Mouse (Mus musculus) midbrain, embryonic 16.5 days (tissue): ENCODE measurements at regions not wholly inside any gene's neighbourhood (a gene's known extent, or its start where the extent isn't known, plus 50 kb on each side); places are given as distances from the start of the nearest gene placed in this dataset.

ENCODE experiments used
- ATAC-seq: fragments of 200-750 bp; cut with Nextera tagmentation; 2 replicates; pipeline ENCODE4 v1.8.0; 2017; ENCODE audit warnings: moderate TSS enrichment
- H3K27ac ChIP-seq: fragments of 300-500 bp; sonication (generic); 2 replicates; pipeline ENCODE4 v1.5.1; 2014; ENCODE audit warnings: mild to moderate bottlenecking, low read length, mixed read lengths
- H3K27me3 ChIP-seq: fragments of 300-500 bp; sonication (generic); 2 replicates; pipeline ENCODE4 v1.6.1; 2014; ENCODE audit warnings: low read depth, low read length, mixed read lengths; ENCODE audit not compliant: control insufficient read depth, insufficient read depth
- H3K36me3 ChIP-seq: fragments of 300-500 bp; sonication (generic); 2 replicates; pipeline ENCODE4 v1.6.1; 2014; ENCODE audit warnings: mild to moderate bottlenecking, low read length, moderate library complexity, mixed read lengths; ENCODE audit not compliant: control insufficient read depth, insufficient read depth
- H3K4me1 ChIP-seq: fragments of 300-500 bp; sonication (generic); 2 replicates; pipeline ENCODE4 v1.6.1; 2014; ENCODE audit warnings: mild to moderate bottlenecking, low read length, mixed read lengths; ENCODE audit not compliant: control insufficient read depth, insufficient read depth
- H3K4me2 ChIP-seq: fragments of 300-500 bp; sonication (generic); 2 replicates; pipeline ENCODE4 v1.6.1; 2014; ENCODE audit warnings: mild to moderate bottlenecking, low read length, mixed read lengths
- H3K4me3 ChIP-seq: fragments of 300-500 bp; sonication (generic); 2 replicates; pipeline ENCODE4 v1.5.1; 2014; ENCODE audit warnings: low read depth, mild to moderate bottlenecking, low read length, moderate library complexity, mixed read lengths
- H3K9ac ChIP-seq: fragments of 300-500 bp; sonication (generic); 2 replicates; pipeline ENCODE4 v1.6.1; 2014; ENCODE audit warnings: low read depth, low read length, mixed read lengths
- H3K9me3 ChIP-seq: fragments of 300-500 bp; sonication (generic); replicated peaks from 2 replicates; pipeline ENCODE4 v1.6.1; 2014; ENCODE audit warnings: mild to moderate bottlenecking, low read length, mixed read lengths; ENCODE audit not compliant: control insufficient read depth, poor library complexity, severe bottlenecking
- WGBS: fragments of 180-500 bp; shearing (Covaris S2); extraction: QIAGEN DNeasy Blood & Tissue Kit; methylation state at CpG from one replicate; pipeline ENCODE4 v1.1.7; 2014; 5-methylcytosine and 5-hydroxymethylcytosine counted together

DNA sequence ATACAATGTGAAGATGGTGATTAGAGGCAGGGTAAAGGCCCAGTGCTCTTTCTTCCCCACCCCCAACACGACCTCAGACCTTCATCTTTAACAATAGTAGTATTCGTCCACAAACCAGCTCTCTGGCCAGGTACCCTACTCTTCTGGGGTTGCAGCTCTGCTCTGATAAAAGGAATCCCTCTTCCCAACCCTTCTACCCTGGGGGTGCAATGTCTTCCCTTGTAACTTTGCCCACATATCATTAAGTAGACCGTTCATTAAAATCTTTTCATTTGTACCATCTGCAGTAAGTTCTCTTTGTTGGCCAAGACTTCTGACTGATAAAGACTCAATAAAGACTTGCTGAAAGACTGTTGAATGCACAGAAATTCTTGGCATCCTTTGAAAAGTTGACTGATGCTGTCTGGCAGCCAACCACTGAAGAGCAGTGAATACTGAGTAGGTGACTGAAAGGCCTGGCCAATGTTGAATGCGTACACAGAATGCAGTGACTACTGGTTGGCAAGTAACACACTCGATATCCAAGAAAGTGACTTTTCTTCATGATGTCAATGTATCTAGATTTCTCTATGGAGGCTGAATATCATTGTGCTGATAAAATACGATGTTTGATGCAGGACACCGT is 547.4 kb upstream of the Sox9 start:
- ATAC-seq: no peak
- H3K9ac ChIP-seq: no peak overlapping the region
- H3K9me3 ChIP-seq: no peaks in the 10 kb centered on the region
- H3K4me1 ChIP-seq: no peaks in the 10 kb centered on the region
- no peak overlapping the region for H3K4me2 ChIP-seq
- 79% methylated on average over 7 of the region's 7 CpGs for WGBS
- H3K27me3 ChIP-seq: no peaks in the 10 kb centered on the region
- H3K4me3 ChIP-seq: no peak overlapping the region
- H3K36me3 ChIP-seq: no peaks in the 10 kb centered on the region
- no peak overlapping the region for H3K27ac ChIP-seq

DNA sequence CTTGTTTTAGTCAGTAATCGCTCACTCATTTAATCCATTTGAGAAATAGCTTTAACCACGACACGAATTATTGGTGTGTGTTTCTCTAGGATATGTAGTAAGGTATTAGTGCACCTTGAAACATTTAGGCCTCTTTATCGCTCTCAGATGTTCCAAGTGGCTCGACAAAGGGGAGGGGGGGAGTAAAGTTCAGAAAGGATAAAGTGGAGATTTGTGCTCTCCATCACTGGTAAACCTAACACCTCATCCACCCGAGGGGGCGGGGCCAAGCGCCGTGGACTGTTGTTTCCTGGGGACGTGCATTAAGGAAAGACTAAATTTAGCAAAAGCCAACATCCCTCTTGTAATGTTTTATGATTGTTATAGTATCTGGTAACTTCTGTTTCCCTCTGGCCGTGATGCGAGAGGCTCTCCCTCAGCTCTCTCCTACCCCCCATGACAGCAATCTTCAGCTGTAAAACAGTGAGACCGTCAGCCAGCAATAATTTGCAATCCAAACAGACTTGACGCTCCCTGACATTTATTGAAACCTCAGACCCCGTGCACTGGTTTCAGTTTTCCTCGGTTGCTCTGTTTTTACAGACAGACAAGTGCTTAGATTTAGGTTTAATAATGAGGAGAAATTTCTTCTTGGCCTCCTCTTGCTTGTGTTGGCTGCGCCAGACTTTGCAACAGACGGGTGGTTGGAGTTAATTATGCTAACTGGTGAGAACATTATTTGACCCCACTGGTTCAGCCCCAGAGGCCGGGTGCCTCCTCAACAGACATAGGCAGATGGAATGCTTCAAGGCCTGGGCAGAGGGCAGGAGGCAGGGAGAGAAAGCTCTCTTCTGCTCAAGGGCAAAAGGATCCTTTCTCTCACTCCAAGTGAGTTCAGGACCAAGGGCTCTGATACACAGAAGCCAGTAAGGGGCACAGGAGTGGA is 542.8 kb upstream of the Sox9 start:
- no peaks in the 10 kb centered on the region for H3K36me3 ChIP-seq
- H3K27me3 ChIP-seq: no peaks in the 10 kb centered on the region
- H3K4me2 ChIP-seq: no peak overlapping the region
- no peak overlapping the region for H3K4me3 ChIP-seq
- no peak overlapping the region for H3K27ac ChIP-seq
- no peak overlapping the region for H3K9ac ChIP-seq
- no peaks in the 10 kb centered on the region for H3K4me1 ChIP-seq
- WGBS: 83% methylated on average over 19 of the region's 19 CpGs
- ATAC-seq: no peak
- H3K9me3 ChIP-seq: no peaks in the 10 kb centered on the region

DNA sequence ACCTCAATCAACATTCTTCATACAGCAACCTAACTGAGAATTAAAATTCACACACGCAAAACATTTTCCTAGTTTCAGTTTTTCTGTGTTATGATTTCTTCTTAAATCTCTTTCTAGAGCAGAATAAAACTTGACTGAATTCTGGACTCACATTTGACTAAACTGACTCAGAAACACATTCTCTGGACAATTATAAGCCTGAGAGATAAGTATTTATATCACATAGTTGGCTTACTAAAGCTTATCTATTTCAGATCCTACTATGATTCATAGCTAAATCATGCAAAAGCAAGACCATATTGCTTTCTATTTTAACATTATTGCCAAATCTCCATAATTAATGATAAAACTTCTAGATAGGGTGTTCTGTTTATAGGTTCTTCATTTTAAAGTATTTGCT is 529.5 kb upstream of the Sox9 start:
- Histone ChIP-seq H3K9ac (no peak overlapping the region), H3K4me1 (no peaks in the 10 kb centered on the region), H3K36me3 (no peaks in the 10 kb centered on the region), H3K4me2 (no peak overlapping the region), H3K9me3 (no peaks in the 10 kb centered on the region), H3K27ac (no peak overlapping the region), H3K4me3 (no peak overlapping the region), H3K27me3 (no peaks in the 10 kb centered on the region)
- ATAC-seq: no peak
- WGBS: 98% methylated on average over 1 of the region's 1 CpGs

DNA sequence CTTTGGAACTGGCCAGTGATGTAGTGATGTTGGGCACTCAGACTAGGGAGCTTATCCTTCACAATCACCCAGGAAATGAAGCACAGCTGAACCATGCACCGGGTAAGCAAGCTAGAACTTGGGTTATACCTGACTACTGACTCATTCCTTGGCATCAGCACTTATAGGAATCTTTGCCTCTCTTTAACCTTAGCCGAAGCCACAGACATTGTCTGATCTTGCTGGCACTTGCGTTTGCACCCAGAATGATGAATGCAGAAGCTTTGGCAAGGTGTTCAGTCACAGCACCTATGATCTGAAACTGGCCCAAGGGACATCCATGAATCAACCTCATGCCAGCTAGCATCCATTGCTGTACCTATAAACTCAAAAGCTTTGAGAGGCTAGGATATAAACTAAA is 529.0 kb upstream of the Sox9 start:
- H3K27me3 ChIP-seq: no peaks in the 10 kb centered on the region
- no peak for ATAC-seq
- no peak overlapping the region for H3K9ac ChIP-seq
- WGBS: 94% methylated on average over 3 of the region's 3 CpGs
- H3K4me3 ChIP-seq: no peak overlapping the region
- no peaks in the 10 kb centered on the region for H3K4me1 ChIP-seq
- no peaks in the 10 kb centered on the region for H3K9me3 ChIP-seq
- no peak overlapping the region for H3K4me2 ChIP-seq
- H3K27ac ChIP-seq: no peak overlapping the region
- no peaks in the 10 kb centered on the region for H3K36me3 ChIP-seq

DNA sequence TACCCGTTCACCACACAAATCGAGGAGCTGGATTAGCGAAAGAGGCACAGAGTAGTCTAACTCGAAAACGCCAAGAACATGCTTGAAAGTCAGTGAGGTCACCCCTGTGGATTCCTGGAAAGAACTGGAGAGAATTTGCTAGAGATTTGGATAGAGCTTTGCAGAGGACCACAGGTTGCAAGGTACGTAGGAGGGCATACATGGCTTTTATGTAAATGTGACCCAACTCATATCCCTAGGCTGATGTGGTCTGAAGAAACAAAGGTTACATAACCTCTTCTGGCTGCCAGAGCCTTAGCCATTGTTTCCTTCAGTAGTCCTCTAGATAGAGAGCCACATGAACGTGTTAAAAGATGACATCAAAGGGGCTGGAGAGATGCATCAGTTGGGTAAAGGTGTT is 525.7 kb upstream of the Sox9 start:
- Histone ChIP-seq H3K9ac (no peak overlapping the region), H3K27ac (no peak overlapping the region), H3K9me3 (no peaks in the 10 kb centered on the region), H3K27me3 (no peaks in the 10 kb centered on the region), H3K36me3 (no peaks in the 10 kb centered on the region), H3K4me1 (no peaks in the 10 kb centered on the region), H3K4me3 (no peak overlapping the region), H3K4me2 (no peak overlapping the region)
- ATAC-seq: no peak
- WGBS: 91% methylated on average over 7 of the region's 7 CpGs

DNA sequence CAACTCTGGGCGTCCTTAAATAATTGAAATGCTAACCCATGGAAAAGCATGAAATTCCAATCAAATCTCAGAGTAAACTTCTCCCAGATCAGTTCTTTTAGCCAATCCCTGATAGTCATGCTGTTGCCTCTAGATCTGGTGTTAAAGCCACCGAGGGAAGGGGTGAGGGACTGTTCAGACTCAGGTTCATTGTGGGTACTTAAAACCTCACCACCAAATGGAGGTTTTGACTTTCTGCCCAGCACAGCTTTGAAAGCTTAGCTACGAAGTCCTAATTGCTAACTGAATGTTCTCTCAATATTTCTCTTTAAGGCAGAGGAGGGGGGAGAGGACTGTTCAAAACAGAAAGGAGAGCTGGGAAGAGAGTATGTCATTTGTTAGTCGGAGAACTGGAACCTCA is 517.9 kb upstream of the Sox9 start:
- Histone ChIP-seq H3K4me2 (no peak overlapping the region), H3K36me3 (no peaks in the 10 kb centered on the region), H3K27me3 (no peaks in the 10 kb centered on the region), H3K4me3 (no peak overlapping the region), H3K9me3 (no peaks in the 10 kb centered on the region), H3K9ac (no peak overlapping the region), H3K4me1 (no peaks in the 10 kb centered on the region), H3K27ac (no peak overlapping the region)
- WGBS: 76% methylated on average over 4 of the region's 4 CpGs
- no peak for ATAC-seq

DNA sequence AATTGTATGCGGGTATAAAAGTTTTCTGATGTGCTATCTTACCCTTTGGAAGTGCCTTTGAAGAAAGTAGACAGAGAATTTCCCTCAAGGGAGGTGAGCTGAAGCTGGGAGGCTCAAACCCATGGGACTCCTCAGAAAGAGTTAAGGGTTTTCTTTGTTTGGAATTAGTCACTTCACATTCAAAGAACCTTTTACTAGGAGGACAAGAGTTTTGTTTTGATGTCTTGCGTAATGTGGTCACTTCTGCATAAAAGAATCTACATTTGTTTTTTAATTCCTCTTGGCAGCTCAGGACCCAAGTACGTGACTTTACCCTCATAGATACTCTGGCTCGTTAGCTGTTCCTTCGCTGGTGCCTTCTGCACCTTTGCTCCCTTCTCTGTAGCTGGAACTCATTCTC is 511.1 kb upstream of the Sox9 start:
- Histone ChIP-seq H3K4me3 (no peak overlapping the region), H3K27me3 (no peaks in the 10 kb centered on the region), H3K9ac (no peak overlapping the region), H3K27ac (no peak overlapping the region), H3K9me3 (no peaks in the 10 kb centered on the region), H3K4me2 (no peak overlapping the region), H3K4me1 (no peaks in the 10 kb centered on the region), H3K36me3 (no peaks in the 10 kb centered on the region)
- WGBS: 82% methylated on average over 5 of the region's 5 CpGs
- ATAC-seq: no peak

DNA sequence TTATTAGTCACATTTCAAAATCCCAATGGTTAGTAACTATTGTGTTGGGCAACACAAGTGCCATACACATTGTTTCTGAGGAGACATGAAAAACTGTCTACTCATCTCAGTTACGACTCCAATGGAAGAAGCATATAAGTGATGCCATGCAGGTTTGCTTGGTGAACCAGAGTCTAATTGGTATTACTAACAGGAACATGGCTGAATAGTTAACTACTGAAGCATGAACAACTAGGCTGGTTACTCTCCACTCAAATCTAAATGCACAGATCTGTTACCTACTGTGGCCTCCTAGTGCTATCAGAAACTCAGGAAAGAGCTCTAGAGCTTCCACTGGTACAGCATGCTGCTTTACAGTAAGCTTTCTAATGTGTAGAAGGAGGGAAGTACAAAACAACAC is 503.5 kb upstream of the Sox9 start:
- no peaks in the 10 kb centered on the region for H3K4me1 ChIP-seq
- no peaks in the 10 kb centered on the region for H3K27me3 ChIP-seq
- no peaks in the 10 kb centered on the region for H3K9me3 ChIP-seq
- ATAC-seq: no peak
- no peak overlapping the region for H3K27ac ChIP-seq
- H3K9ac ChIP-seq: no peak overlapping the region
- no peaks in the 10 kb centered on the region for H3K36me3 ChIP-seq
- 66% methylated on average over 1 of the region's 1 CpGs for WGBS
- no peak overlapping the region for H3K4me3 ChIP-seq
- H3K4me2 ChIP-seq: no peak overlapping the region

DNA sequence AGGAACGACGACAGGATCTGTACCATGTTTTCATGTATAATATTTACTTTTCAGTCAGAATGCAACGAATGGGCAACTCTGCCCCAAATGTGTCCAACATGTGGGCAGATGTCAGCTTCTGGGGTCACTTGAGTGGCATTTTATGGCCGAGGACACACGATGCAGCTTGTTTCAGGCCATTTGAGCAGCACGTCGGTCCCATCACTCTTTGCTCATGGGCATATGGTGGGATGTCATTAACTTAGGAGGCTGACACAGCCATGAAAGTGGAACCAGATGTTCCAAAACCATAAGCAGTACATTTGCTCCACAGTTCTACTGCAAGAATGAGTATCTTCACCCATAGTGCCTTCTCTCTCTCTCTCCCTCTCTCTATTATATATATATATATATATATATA is 499.1 kb upstream of the Sox9 start:
- H3K36me3 ChIP-seq: no peaks in the 10 kb centered on the region
- no peaks in the 10 kb centered on the region for H3K9me3 ChIP-seq
- no peak overlapping the region for H3K4me3 ChIP-seq
- 95% methylated on average over 7 of the region's 7 CpGs for WGBS
- H3K4me2 ChIP-seq: no peak overlapping the region
- H3K27me3 ChIP-seq: no peaks in the 10 kb centered on the region
- ATAC-seq: no peak
- no peak overlapping the region for H3K9ac ChIP-seq
- H3K27ac ChIP-seq: no peak overlapping the region
- no peaks in the 10 kb centered on the region for H3K4me1 ChIP-seq
